Mouse (Mus musculus): Measurements from ENCODE around the gene Nckap5l.

DNA sequence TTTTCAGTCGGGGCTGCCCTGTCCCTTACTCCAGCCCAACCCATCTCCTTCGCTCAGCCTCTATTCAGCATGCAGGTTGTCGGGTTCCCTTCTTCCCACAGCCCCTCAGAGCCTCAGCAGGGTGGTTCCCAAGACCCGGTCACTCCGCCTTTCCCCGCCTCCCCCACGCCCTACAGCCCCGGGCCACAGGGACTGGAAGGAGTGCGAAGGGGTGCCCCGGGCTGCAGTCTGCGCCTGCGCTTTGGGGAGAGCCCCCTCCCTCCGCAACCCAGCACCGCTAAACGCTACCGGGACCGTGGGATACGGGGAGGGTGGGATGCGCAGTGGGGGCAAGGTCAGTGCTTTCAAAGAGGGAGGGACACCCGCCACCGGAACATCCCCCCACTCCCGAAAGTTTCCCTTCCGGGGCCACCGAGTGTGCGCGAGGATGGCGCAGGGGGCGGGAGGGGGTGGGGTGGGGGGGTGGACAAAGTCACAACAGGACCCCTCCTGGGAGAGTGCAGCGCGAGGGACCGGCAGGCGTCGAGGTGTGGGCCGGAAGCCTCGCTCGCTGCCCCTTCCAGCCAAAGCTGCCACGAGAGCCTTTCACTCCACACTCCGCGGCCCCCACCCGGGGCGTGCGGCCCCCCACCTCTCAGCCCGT lies 464 bp downstream of the Nckap5l start:
- TF ChIP-seq POLR2A (IDR thresholded peaks at IDR 0.05; ENCODE audit: insufficient read depth, low read length), result no peak
- no peak; the same call in 1 of the 2 replicates for TF ChIP-seq EP300 (IDR thresholded peaks at IDR 0.05; ENCODE audit: insufficient read depth, low read depth, low read length)
- TF ChIP-seq CTCF (IDR thresholded peaks at IDR 0.05; ENCODE audit: low read depth, low read length), result no peak

Measured in ES-Bruce4 (cell line).